Comparison of ENCODE assay signal across 15 mouse cellular contexts in the genomic region with DNA sequence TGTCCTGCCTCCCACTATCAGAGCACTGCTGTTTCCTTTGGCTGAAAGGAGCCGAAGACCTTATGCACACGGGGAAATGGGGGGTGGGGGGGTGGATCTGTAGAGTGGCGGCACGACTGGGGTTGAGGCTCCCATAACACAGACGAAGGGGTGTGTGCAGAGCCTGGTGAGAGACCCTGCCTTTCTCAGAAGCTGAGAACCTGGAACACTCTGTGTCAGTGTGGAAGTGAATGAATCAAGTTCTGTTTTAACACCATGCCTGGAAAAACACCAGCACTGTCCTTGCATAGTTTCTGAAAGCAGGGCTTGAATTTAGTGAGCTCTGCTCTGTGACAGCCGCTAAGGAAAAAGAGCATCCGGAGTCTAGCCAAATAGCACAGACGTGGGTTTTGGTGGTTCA.
DNase-seq lines count a peak whose midpoint lies in the region; ATAC-seq and TF ChIP-seq lines count a peak whose summit lies in the region.
"Had no signal": no experiment of that assay in that cellular context is flagged by ENCODE, and none has a peak within 500 bp of the region (broad histone marks: within the 10 kb centered on the region; RNA-seq: fewer than 3 reads in every experiment).

No protein-coding gene starts in this region.

- H3K36me3 ChIP-seq in forebrain, embryonic 13.5 days (ENCODE audit: poor library complexity, severe bottlenecking) = no peaks in the 10 kb centered on the region
- no peaks in the 10 kb centered on the region for H3K36me3 ChIP-seq in forebrain, embryonic 12.5 days (replicated peaks)
- H3K36me3 ChIP-seq in hindbrain, embryonic 10.5 days = no peaks in the 10 kb centered on the region
- H3K36me3 ChIP-seq in hindbrain, embryonic 11.5 days (ENCODE audit: control insufficient read depth, insufficient read depth, low read length) = no peaks in the 10 kb centered on the region
- H3K36me3 ChIP-seq in forebrain, embryonic 16.5 days (ENCODE audit: control insufficient read depth, insufficient read depth) = no peaks in the 10 kb centered on the region
- H3K36me3 ChIP-seq: embryonic facial prominence, embryonic 12.5 days; lung, embryonic 15.5 days had no signal

- TF ChIP-seq CTCF in left cerebral cortex, adult 2 months (IDR thresholded peaks at IDR 0.05) = no peak

- 82% methylated on average over 8 of the region's 8 CpGs for WGBS in forebrain, embryonic 13.5 days
- WGBS in forebrain, embryonic 12.5 days = 77% methylated on average over 8 of the region's 8 CpGs
- 70% methylated on average over 8 of the region's 8 CpGs for WGBS in hindbrain, embryonic 10.5 days
- WGBS in hindbrain, embryonic 11.5 days = 66% methylated on average over 8 of the region's 8 CpGs
- 62% methylated on average over 8 of the region's 8 CpGs for WGBS in forebrain, embryonic 16.5 days

- no peak overlapping the region for H3K4me3 ChIP-seq in forebrain, embryonic 13.5 days
- H3K4me3 ChIP-seq in forebrain, embryonic 12.5 days (replicated peaks) = no peak overlapping the region
- no peak overlapping the region for H3K4me3 ChIP-seq in hindbrain, embryonic 10.5 days
- no peak overlapping the region for H3K4me3 ChIP-seq in hindbrain, embryonic 11.5 days (ENCODE audit: low read depth, low read length)
- H3K4me3 ChIP-seq in left cerebral cortex, adult 2 months = no peak overlapping the region
- no peak overlapping the region for H3K4me3 ChIP-seq in forebrain, embryonic 16.5 days (replicated peaks; ENCODE audit: low read length)
- H3K4me3 ChIP-seq: embryonic facial prominence, embryonic 12.5 days; lung, embryonic 15.5 days had no signal

- DNase-seq in hindbrain, embryonic 10.5 days (ENCODE audit: low spot score) = no peak
- DNase-seq in hindbrain, embryonic 11.5 days (ENCODE audit: low spot score) = no peak
- no peak for DNase-seq in left cerebral cortex, adult 2 months (ENCODE audit: extremely low spot score in 1 of 2, low spot score in 2 of 2)
- no peak for DNase-seq in left cerebral cortex, adult 8-10 months (ENCODE audit: low spot score in 2 of 2)
- DNase-seq in thymus, adult 18-20 months = no peak
- DNase-seq: B cell, adult 2 months; cerebellum, adult 11 months; cerebellum, postnatal 36 days; kidney, postnatal 4 days; liver had no signal

- intact Hi-C loops in left cerebral cortex, adult 2 months (cut with DNase I) = no loop called here

- H3K9me3 ChIP-seq in forebrain, embryonic 13.5 days (replicated peaks) = no peaks in the 10 kb centered on the region
- no peaks in the 10 kb centered on the region for H3K9me3 ChIP-seq in forebrain, embryonic 12.5 days
- no peaks in the 10 kb centered on the region for H3K9me3 ChIP-seq in hindbrain, embryonic 10.5 days
- no peaks in the 10 kb centered on the region for H3K9me3 ChIP-seq in hindbrain, embryonic 11.5 days (ENCODE audit: control insufficient read depth, low read length)
- H3K9me3 ChIP-seq in forebrain, embryonic 16.5 days (ENCODE audit: control insufficient read depth, low read length) = no peaks in the 10 kb centered on the region
- H3K9me3 ChIP-seq: embryonic facial prominence, embryonic 12.5 days; lung, embryonic 15.5 days had no signal

- H3K27me3 ChIP-seq in forebrain, embryonic 13.5 days = no peaks in the 10 kb centered on the region
- H3K27me3 ChIP-seq in forebrain, embryonic 12.5 days = no peaks in the 10 kb centered on the region
- no peaks in the 10 kb centered on the region for H3K27me3 ChIP-seq in hindbrain, embryonic 10.5 days (ENCODE audit: insufficient read depth, poor library complexity, severe bottlenecking)
- H3K27me3 ChIP-seq in hindbrain, embryonic 11.5 days (ENCODE audit: control insufficient read depth, insufficient read depth, low read length) = no peaks in the 10 kb centered on the region
- no peaks in the 10 kb centered on the region for H3K27me3 ChIP-seq in forebrain, embryonic 16.5 days (replicated peaks; ENCODE audit: control insufficient read depth, insufficient read depth, low read length)
- H3K27me3 ChIP-seq: embryonic facial prominence, embryonic 12.5 days; lung, embryonic 15.5 days had no signal

- H3K9ac ChIP-seq in forebrain, embryonic 13.5 days = no peak overlapping the region
- no peak overlapping the region for H3K9ac ChIP-seq in forebrain, embryonic 12.5 days
- H3K9ac ChIP-seq in hindbrain, embryonic 11.5 days (ENCODE audit: low read depth, low read length) = no peak overlapping the region
- H3K9ac ChIP-seq in forebrain, embryonic 16.5 days (replicated peaks; ENCODE audit: low read depth, low read length) = no peak overlapping the region
- H3K9ac ChIP-seq: embryonic facial prominence, embryonic 12.5 days; lung, embryonic 15.5 days had no signal

- ATAC-seq in forebrain, embryonic 13.5 days = peak; percentile 22; the same call in 1 of the 2 replicates
- no peak for ATAC-seq in forebrain, embryonic 12.5 days (ENCODE audit: low FRiP score)
- ATAC-seq in hindbrain, embryonic 11.5 days (ENCODE audit: low FRiP score) = no peak
- ATAC-seq in forebrain, embryonic 16.5 days = peak; percentile 26; the same call in 1 of the 2 replicates

- H3K4me1 ChIP-seq in forebrain, embryonic 13.5 days = no peaks in the 10 kb centered on the region
- H3K4me1 ChIP-seq in forebrain, embryonic 12.5 days = peaks cover 4% of the 10 kb centered on the region; the same call in 1 of the 2 replicates
- peaks cover 23% of the 10 kb centered on the region for H3K4me1 ChIP-seq in hindbrain, embryonic 10.5 days (replicated peaks)
- no peaks in the 10 kb centered on the region for H3K4me1 ChIP-seq in hindbrain, embryonic 11.5 days (replicated peaks; ENCODE audit: control insufficient read depth, insufficient read depth, low read length)
- H3K4me1 ChIP-seq in forebrain, embryonic 16.5 days (replicated peaks; ENCODE audit: control insufficient read depth, insufficient read depth, low read length) = peaks cover 15% of the 10 kb centered on the region
- H3K4me1 ChIP-seq: embryonic facial prominence, embryonic 12.5 days had no signal

- H3K4me2 ChIP-seq in forebrain, embryonic 13.5 days = no peak overlapping the region
- no peak overlapping the region for H3K4me2 ChIP-seq in forebrain, embryonic 12.5 days
- H3K4me2 ChIP-seq in hindbrain, embryonic 11.5 days (replicated peaks; ENCODE audit: low read depth, low read length) = no peak overlapping the region
- no peak overlapping the region for H3K4me2 ChIP-seq in forebrain, embryonic 16.5 days (ENCODE audit: low read length)
- H3K4me2 ChIP-seq: embryonic facial prominence, embryonic 12.5 days; lung, embryonic 15.5 days had no signal

- no peak overlapping the region for H3K27ac ChIP-seq in forebrain, embryonic 13.5 days
- no peak overlapping the region for H3K27ac ChIP-seq in forebrain, embryonic 12.5 days
- H3K27ac ChIP-seq in hindbrain, embryonic 10.5 days = 0 out of 2 replicates have a peak overlapping the region, but pooled peaks have one; percentile 4
- no peak overlapping the region for H3K27ac ChIP-seq in hindbrain, embryonic 11.5 days (ENCODE audit: low read depth, low read length)
- peak overlapping the region; percentile 5 for H3K27ac ChIP-seq in left cerebral cortex, adult 2 months
- H3K27ac ChIP-seq in forebrain, embryonic 16.5 days (ENCODE audit: low read length) = peak overlapping the region; percentile 11
- H3K27ac ChIP-seq: embryonic facial prominence, embryonic 12.5 days; lung, embryonic 15.5 days had no signal

Comparison
In these comparisons a context has a peak if more than half of its experiments do, and no peak if none do; other contexts are left out.
1. ATAC-seq: peak in forebrain, embryonic 13.5 days (single experiment) and forebrain, embryonic 16.5 days (single experiment); none in forebrain, embryonic 12.5 days (single experiment) and hindbrain, embryonic 11.5 days (single experiment).
2. H3K27ac ChIP-seq: peak in hindbrain, embryonic 10.5 days (single experiment), left cerebral cortex, adult 2 months (single experiment) and forebrain, embryonic 16.5 days (single experiment); none in forebrain, embryonic 13.5 days (single experiment), forebrain, embryonic 12.5 days (single experiment) and hindbrain, embryonic 11.5 days (single experiment).